Mouse (Mus musculus): ENCODE data around the gene Psmb4.

Gene Psmb4

DNA sequence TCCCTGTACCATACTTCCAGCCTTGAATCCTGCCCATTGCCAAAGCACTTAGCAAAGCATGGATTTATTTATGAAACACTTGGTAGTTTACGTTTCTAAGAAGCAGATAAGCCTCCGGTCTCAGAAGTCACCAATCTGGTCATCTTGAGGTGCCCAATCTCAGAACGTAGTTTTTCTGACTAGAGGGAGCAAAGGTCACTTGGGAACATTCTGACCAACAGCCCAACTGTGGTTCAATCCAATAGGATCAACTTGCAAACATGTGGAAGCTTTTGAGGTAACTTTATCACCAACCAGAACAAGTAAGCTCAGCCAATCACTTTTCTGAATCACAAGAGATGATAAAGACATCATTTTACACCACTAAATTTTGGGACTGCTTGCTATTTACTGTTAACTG, 51.4 kb downstream of the Psmb4 start:
- in situ Hi-C loops (cut with MboI; ENCODE audit: low pct_unique_long_range_greater_than_20kb in 1 of 2, low sequenced_read_pairs in 2 of 2, unreplicated experiment in 1 of 2), result no loop called here
